Mouse (Mus musculus) CH12.LX (cell line): ENCODE measurements around the gene Pef1.

Experiments used
- CTCF ChIP-seq, 2 experiments: IDR thresholded peaks in 1 of 2; conservative IDR thresholded peaks in 1 of 2; 2 replicates each; pipeline ENCODE4 v1.5.1; 2011 to 2012; ENCODE audit warnings: low read depth in 2 of 2, low read length in 2 of 2, improper control_type of control experiment in 1 of 2, inconsistent platforms in 1 of 2, mild to moderate bottlenecking in 1 of 2, moderate library complexity in 1 of 2
- HCFC1 ChIP-seq: IDR thresholded peaks from 2 replicates; pipeline ENCODE4 v1.6.1; 2012; ENCODE audit warnings: low read depth, mild to moderate bottlenecking, inconsistent platforms, low read length, improper control_type of control experiment
- IRF4 ChIP-seq: IDR thresholded peaks from 2 replicates; pipeline ENCODE4 v1.6.1; 2014; ENCODE audit warnings: low read depth, mild to moderate bottlenecking, inconsistent platforms, low read length, improper control_type of control experiment
- MAFK ChIP-seq: IDR thresholded peaks from 2 replicates; pipeline ENCODE4 v1.6.1; 2011; ENCODE audit warnings: low read length, improper control_type of control experiment; ENCODE audit not compliant: insufficient replicate concordance
- MAX ChIP-seq: IDR thresholded peaks from 2 replicates; pipeline ENCODE4 v1.6.1; 2011; ENCODE audit warnings: low read length, improper control_type of control experiment
- POLR2A ChIP-seq: IDR thresholded peaks from 2 replicates; pipeline ENCODE4 v1.6.1; 2011; ENCODE audit warnings: low read depth, mild to moderate bottlenecking, improper control_type of control experiment, low read length
- POLR2AphosphoS2 ChIP-seq: IDR thresholded peaks from 2 replicates; pipeline ENCODE4 v1.6.1; 2011; ENCODE audit warnings: low read depth, low read length, improper control_type of control experiment
- TBP ChIP-seq: conservative IDR thresholded peaks from 2 replicates; pipeline ENCODE4 v1.6.1; 2011; ENCODE audit warnings: low read depth, low read length, improper control_type of control experiment
- TCF12 ChIP-seq: IDR thresholded peaks from 2 replicates; pipeline ENCODE4 v1.6.1; 2014; ENCODE audit warnings: low read depth, mild to moderate bottlenecking, inconsistent platforms, low read length, improper control_type of control experiment
- USF1 ChIP-seq: IDR thresholded peaks from 2 replicates; pipeline ENCODE4 v1.6.1; 2014; ENCODE audit warnings: low read depth, mild to moderate bottlenecking, inconsistent platforms, low read length, improper control_type of control experiment
- ZC3H11A ChIP-seq: IDR thresholded peaks from 2 replicates; pipeline ENCODE4 v1.6.1; 2012; ENCODE audit warnings: low read depth, mild to moderate bottlenecking, inconsistent platforms, low read length, improper control_type of control experiment

DNA sequence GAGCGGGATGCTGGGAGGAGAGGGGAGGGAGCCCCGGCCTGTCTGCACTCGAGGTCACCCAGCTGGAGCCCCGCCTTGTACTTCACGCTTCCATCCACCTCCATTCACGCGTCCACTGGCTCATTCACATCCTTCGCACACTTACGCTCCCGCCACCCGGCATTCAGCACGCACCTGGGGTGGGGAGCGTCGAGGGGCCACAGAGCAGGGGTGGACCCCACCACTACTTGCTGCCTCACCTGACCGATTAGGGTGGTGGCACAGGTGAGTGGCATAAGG lies 36.8 kb downstream of the Pef1 start, which contains the start of gene Hcrtr1:
- TF ChIP-seq CTCF (conservative IDR thresholded peaks at IDR 0.05 in 1 of 2, IDR thresholded peaks at IDR 0.05 in 1 of 2; ENCODE audit: low read depth in 2 of 2, low read length in 2 of 2) (no peak), TCF12 (no peak), ZC3H11A (no peak), USF1 (no peak), MAFK (no peak), POLR2AphosphoS2 (no peak), TBP (no peak), POLR2A (no peak), IRF4 (no peak), MAX (no peak), HCFC1 (no peak)
